Mouse (Mus musculus) neutrophil, adult 5-6 weeks (primary cell): ENCODE measurements around the gene Rdm1. TPM values are rescaled to one million over a fixed set of nuclear protein-coding genes. Genes with fewer than 3 reads are reported as not detected.
"Not testable (repeated sequence)": the region's sequence is repeated elsewhere in the genome, so short reads cannot be mapped to it uniquely, and the experiment has no call there.

Source experiments
- ATAC-seq: fragments of 151-379, 151-347 bp; 2 replicates; pipeline ENCODE4 v1.8.0; 2017; ENCODE audit warnings: mild to moderate bottlenecking, moderate TSS enrichment; ENCODE audit not compliant: insufficient number of reproducible peaks, poor library complexity, low FRiP score, severe bottlenecking; ENCODE audit errors: extremely low read depth
- total RNA-seq: library from RNA; stranded (forward); fragments of 200-1000 nt; gene quantifications from 2 replicates; pipeline ENCODE4 v1.2.3, GENCODE M21; 2017

Rdm1 gene
- total RNA-seq, 1 experiment from 2014 or later, result 20.4 TPM

- ATAC-seq, result no peak
Measured at GRCm38 (mm10) chr11:101615380-101615779, 11.6 kb upstream of the Rdm1 start.

DNA sequence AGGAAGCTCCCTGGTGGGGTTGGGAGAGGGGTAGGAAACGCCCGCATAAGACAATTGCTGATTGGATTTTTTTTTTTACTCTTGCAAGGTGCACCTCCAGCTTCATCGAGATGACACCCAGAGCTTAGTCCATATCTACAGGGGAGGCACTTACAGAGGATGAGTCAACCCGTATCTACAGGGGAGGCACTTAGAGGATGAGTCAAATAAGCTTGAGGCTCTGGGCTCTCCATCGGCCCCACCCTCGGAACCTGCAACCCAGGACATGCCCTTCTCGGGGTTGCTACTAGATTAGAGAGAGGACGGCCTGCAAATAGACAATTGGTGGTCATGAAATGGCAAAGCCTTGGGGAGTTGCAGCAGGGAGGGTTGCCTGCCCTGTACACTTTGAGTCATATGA, 10.9 kb upstream of the Rdm1 start:
- no peak for ATAC-seq

GRCm38 (mm10) chr11:101616948-101617767, 9.8 kb upstream of the Rdm1 start:
- no peak for ATAC-seq

DNA sequence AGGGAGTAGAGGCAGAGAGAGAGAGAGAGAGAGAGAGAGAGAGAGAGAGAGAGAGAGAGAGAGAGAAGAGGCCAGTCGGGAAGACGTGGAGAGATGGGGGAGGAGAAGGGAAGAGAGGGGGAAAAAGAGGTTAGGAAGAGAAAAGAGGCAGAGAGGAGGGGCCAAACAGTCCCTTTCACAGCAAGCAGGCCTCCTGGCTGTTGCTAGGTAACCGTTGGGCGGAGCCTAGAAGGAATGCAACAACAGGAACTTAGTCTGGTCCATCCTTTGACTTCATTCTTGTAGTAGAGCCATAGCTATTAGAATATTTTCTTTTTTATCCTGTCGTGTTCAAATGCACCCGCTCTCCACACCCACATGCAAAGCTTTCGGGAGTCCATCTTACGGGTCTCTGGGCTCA, 9.1 kb upstream of the Rdm1 start:
- ATAC-seq, result no peak

GRCm38 (mm10) chr11:101618596-101618995, 8.4 kb upstream of the Rdm1 start:
- no peak for ATAC-seq

DNA sequence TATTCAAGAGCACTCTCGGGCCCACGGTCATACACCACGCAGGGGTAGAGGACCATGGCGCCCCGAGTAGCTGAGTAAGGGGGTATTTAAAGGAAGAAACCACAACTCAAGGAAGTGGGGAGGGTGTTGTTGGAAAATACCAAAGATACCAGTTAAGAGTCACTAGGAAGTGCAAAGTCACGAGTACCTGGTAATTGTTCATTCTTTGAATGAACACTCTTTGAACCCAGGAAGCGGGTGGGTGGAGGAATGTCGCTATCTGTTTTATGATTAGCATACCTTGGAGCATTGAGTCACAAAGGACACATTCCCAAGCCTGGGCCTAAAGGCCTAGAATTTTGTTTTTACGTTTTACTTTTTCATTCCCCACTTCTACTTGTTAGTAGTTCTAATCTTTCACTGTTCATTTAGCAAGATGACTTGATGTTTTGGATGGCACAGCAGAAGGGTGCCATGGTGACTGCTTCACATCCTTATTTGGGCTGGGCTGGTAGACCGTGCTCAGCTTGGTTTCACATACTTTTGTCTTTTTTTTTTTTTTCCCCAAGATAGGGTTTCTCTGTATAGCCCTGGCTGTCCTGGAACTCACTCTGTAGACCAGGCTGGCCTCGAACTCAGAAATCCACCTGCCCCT, 6.9 kb upstream of the Rdm1 start:
- not testable (repeated sequence) for ATAC-seq

- ATAC-seq, result peak; percentile 3; the same call in 1 of the 2 replicates
Measured at GRCm38 (mm10) chr11:101626649-101626994, 373 bp upstream of the Rdm1 start.

GRCm38 (mm10) chr11:101627857-101628559, 1.0 kb downstream of the Rdm1 start:
- ATAC-seq, result peak; percentile 36

GRCm38 (mm10) chr11:101628733-101629417, 1.9 kb downstream of the Rdm1 start:
- ATAC-seq, result not testable (repeated sequence)

DNA sequence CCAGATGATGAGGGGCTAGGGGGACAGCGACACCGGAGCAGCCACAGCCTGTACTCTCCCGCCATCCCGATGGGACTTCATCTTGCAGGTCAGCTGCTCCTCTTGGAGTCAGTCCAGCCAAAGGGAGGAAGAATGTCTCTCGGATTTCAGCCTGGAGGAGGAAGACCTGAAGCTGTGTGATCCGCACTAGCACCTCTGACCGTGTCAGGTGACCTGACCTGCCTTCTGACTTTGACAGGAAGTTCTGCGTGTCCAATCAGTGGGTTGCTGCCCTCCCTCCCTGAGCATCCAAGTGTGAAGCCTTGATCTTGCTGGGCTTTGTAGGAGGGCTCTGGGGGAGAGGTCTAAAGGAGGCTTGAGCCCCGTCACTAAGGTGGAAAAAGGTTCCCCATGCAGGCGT, 8.7 kb downstream of the Rdm1 start:
- no peak for ATAC-seq

GRCm38 (mm10) chr11:101639761-101640160, 12.8 kb downstream of the Rdm1 start:
- no peak for ATAC-seq

- peak; percentile 37 for ATAC-seq
Measured at GRCm38 (mm10) chr11:101640857-101641709, 14.1 kb downstream of the Rdm1 start.

DNA sequence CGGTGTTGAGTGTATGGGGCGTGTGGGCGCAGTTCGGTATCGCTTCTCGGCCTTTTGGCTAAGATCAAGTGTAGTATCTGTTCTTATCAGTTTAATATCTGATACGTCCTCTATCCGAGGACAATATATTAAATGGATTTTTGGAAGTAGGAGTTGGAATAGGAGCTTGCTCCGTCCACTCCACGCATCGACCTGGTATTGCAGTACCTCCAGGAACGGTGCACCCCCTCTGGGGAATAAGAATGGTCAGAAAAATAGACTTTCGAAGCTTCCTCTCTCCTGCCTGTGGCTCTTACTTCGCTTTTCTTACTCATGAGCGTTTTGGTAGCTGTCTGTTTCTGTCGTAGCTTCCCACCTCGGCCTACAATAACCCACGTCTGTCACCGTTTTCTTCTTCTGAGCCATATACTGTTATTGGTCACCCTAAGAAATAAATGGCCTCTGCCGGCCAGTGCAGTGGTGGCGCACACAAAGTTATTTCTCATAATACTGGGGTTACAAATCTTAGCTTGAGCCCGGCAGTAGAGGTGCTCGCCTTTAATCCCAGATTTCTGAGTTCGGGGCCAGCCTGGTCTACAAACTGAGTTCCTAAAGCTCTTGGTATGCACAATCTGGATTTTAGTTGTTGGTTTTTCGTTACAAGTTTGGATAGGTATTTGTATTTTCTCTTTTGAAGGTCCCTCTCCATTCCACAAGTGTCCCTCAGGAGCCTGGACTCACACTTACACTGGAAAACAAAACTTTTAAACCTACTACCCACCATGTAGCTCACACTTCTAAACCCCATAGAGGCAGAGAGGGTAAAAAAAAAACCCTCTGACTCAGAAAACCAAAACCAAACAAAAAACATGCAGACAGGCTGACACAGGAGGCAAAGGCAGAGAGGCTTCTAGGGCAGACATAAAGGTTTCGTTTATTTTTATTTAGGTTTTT, 15.0 kb downstream of the Rdm1 start:
- peak; percentile 65 for ATAC-seq

DNA sequence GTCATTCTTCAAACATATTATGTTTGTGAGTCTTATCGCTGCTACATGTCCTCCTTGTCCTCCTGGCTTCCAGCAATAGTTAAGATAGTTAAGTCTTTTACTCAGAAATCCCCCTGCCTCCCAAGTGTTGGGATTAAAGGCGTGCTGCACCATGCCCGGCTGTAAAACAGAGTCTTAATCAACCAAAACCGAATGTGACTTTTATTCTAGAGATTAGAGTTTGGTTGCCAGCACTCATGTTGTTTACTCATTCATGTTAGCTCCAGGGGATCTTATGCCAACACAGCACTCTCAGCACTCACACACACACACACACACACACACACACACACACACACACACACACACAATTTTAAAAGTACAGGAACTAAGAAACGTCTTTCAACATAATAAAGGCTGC, 15.9 kb downstream of the Rdm1 start:
- ATAC-seq, result no peak

DNA sequence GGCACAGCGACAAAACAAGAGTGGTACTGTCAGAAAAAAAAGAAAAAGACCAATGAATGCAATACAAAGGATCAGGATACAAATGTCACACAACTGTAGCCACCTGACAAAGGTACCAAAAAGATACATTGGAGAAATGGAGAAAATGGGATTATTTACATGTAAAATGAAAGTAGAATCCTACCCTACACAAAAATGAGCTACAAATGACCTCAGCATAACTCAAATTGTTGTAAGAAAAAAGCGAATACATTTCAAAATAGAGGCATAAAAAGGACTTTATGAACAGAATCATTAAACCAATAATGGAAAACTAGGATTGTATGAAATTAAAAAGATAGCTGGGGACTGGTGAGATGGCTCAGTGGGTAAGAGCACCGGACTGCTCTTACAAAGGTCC, 17.6 kb downstream of the Rdm1 start:
- no peak for ATAC-seq

- not testable (repeated sequence) for ATAC-seq
Measured at GRCm38 (mm10) chr11:101645043-101645410, 18.0 kb downstream of the Rdm1 start.

GRCm38 (mm10) chr11:101645411-101646282, 18.7 kb downstream of the Rdm1 start:
- ATAC-seq, result peak; percentile 65
